Mouse (Mus musculus) CH12.LX (cell line): Measurements from ENCODE around the gene Psme4. TPM values are rescaled to one million over a fixed set of nuclear protein-coding genes. Genes with fewer than 3 reads are reported as not detected.

Experiments
- DNase-seq: peaks from one replicate; pipeline ENCODE4 v3.0.0-alpha.2; 2013; ENCODE audit errors: extremely low read depth
- H3K27ac ChIP-seq: 2 replicates; pipeline ENCODE4 v1.5.1; 2012; ENCODE audit warnings: low read depth, mild to moderate bottlenecking, control low read depth, moderate library complexity; ENCODE audit not compliant: insufficient read depth
- H3K27me3 ChIP-seq: replicated peaks from 2 replicates; pipeline ENCODE3; 2012; ENCODE audit warnings: inconsistent platforms
- H3K36me3 ChIP-seq, 2 experiments: replicated peaks in 1 of 2; 2 replicates each; pipeline versions ENCODE3 to v1.6.1; 2012; ENCODE audit warnings: inconsistent platforms in 1 of 2, low read length in 1 of 2, mild to moderate bottlenecking in 1 of 2, mixed read lengths in 1 of 2, moderate library complexity in 1 of 2; ENCODE audit not compliant: control insufficient read depth in 1 of 2, insufficient read depth in 1 of 2
- H3K4me1 ChIP-seq, 2 experiments: 2 replicates each; pipeline ENCODE4 v1.6.1; 2012; ENCODE audit warnings: inconsistent platforms in 1 of 2, moderate library complexity in 1 of 2; ENCODE audit not compliant: insufficient read depth in 2 of 2, control insufficient read depth in 1 of 2
- H3K4me2 ChIP-seq: 2 replicates; pipeline ENCODE4 v1.6.1; 2012; ENCODE audit warnings: low read depth, mild to moderate bottlenecking, control low read depth; ENCODE audit not compliant: poor library complexity, insufficient read depth, severe bottlenecking
- H3K4me3 ChIP-seq, 3 experiments: fragments of 150-350 bp in 1 of 3; sonication (generic) in 1 of 3; replicated peaks in 1 of 3; 2 replicates each; pipeline versions ENCODE3 to v1.5.1; 2011 to 2012; ENCODE audit warnings: low read depth in 2 of 3, low read length in 2 of 3, mild to moderate bottlenecking in 2 of 3, moderate library complexity in 2 of 3, control low read depth in 1 of 3, improper control_type of control experiment in 1 of 3, inconsistent platforms in 1 of 3, mixed read lengths in 1 of 3; ENCODE audit not compliant: poor library complexity in 1 of 3
- H3K79me2 ChIP-seq: replicated peaks from 2 replicates; pipeline ENCODE4 v1.6.1; 2012; ENCODE audit warnings: mild to moderate bottlenecking, moderate library complexity; ENCODE audit not compliant: control insufficient read depth, poor library complexity, insufficient read depth, severe bottlenecking; ENCODE audit errors: extremely low read depth
- H3K9ac ChIP-seq: 2 replicates; pipeline ENCODE4 v1.6.1; 2012; ENCODE audit warnings: low read depth, mild to moderate bottlenecking, control low read depth, moderate library complexity; ENCODE audit not compliant: insufficient read depth
- H3K9me3 ChIP-seq: replicated peaks from 2 replicates; pipeline ENCODE3; 2012; ENCODE audit warnings: low read length, inconsistent platforms, mixed read lengths
- CHD1 ChIP-seq: IDR thresholded peaks from 2 replicates; pipeline ENCODE4 v1.6.1; 2012; ENCODE audit warnings: low read depth, low read length, improper control_type of control experiment, inconsistent platforms
- CHD2 ChIP-seq: IDR thresholded peaks from 2 replicates; pipeline ENCODE4 v1.6.1; 2011; ENCODE audit warnings: low read length, improper control_type of control experiment
- E2F4 ChIP-seq: IDR thresholded peaks from 2 replicates; pipeline ENCODE4 v1.6.1; 2011; ENCODE audit warnings: low read depth, low read length, improper control_type of control experiment; ENCODE audit not compliant: insufficient replicate concordance
- ELF1 ChIP-seq: IDR thresholded peaks from 2 replicates; pipeline ENCODE4 v1.6.1; 2014; ENCODE audit warnings: low read depth, mild to moderate bottlenecking, inconsistent platforms, low read length, improper control_type of control experiment
- EP300 ChIP-seq: IDR thresholded peaks from 2 replicates; pipeline ENCODE4 v1.6.1; 2011; ENCODE audit warnings: low read length, improper control_type of control experiment
- ETS1 ChIP-seq: conservative IDR thresholded peaks from 2 replicates; pipeline ENCODE4 v1.6.1; 2012; ENCODE audit warnings: low read depth, mild to moderate bottlenecking, inconsistent platforms, low read length, improper control_type of control experiment, moderate library complexity
- GABPA ChIP-seq: IDR thresholded peaks from 2 replicates; pipeline ENCODE4 v1.6.1; 2012; ENCODE audit warnings: low read depth, low read length, improper control_type of control experiment, inconsistent platforms; ENCODE audit not compliant: insufficient replicate concordance
- JUND ChIP-seq: conservative IDR thresholded peaks from 2 replicates; pipeline ENCODE4 v1.6.1; 2011; ENCODE audit warnings: low read depth, low read length, improper control_type of control experiment
- MAFK ChIP-seq: IDR thresholded peaks from 2 replicates; pipeline ENCODE4 v1.6.1; 2011; ENCODE audit warnings: low read length, improper control_type of control experiment; ENCODE audit not compliant: insufficient replicate concordance
- MAX ChIP-seq: IDR thresholded peaks from 2 replicates; pipeline ENCODE4 v1.6.1; 2011; ENCODE audit warnings: low read length, improper control_type of control experiment
- MXI1 ChIP-seq: IDR thresholded peaks from 2 replicates; pipeline ENCODE4 v1.6.1; 2011; ENCODE audit warnings: mild to moderate bottlenecking, low read depth, low read length, improper control_type of control experiment
- MYC ChIP-seq: IDR thresholded peaks from 2 replicates; pipeline ENCODE4 v1.6.1; 2011; ENCODE audit warnings: low read depth, mild to moderate bottlenecking, improper control_type of control experiment, low read length
- NELFE ChIP-seq: IDR thresholded peaks from 2 replicates; pipeline ENCODE4 v1.6.1; 2011; ENCODE audit warnings: low read depth, low read length, improper control_type of control experiment
- RAD21 ChIP-seq: IDR thresholded peaks from 2 replicates; pipeline ENCODE4 v1.6.1; 2011; ENCODE audit warnings: low read depth, mild to moderate bottlenecking, low read length, improper control_type of control experiment, moderate library complexity
- RCOR1 ChIP-seq: conservative IDR thresholded peaks from 2 replicates; pipeline ENCODE4 v1.6.1; 2012; ENCODE audit warnings: low read depth, mild to moderate bottlenecking, inconsistent platforms, low read length, improper control_type of control experiment
- SIN3A ChIP-seq: IDR thresholded peaks from 2 replicates; pipeline ENCODE4 v1.6.1; 2012; ENCODE audit warnings: low read length, improper control_type of control experiment, inconsistent platforms
- ZC3H11A ChIP-seq: IDR thresholded peaks from 2 replicates; pipeline ENCODE4 v1.6.1; 2012; ENCODE audit warnings: low read depth, mild to moderate bottlenecking, inconsistent platforms, low read length, improper control_type of control experiment
- ZKSCAN1 ChIP-seq: IDR thresholded peaks from 2 replicates; pipeline ENCODE4 v1.6.1; 2012; ENCODE audit warnings: low read depth, inconsistent platforms, low read length, improper control_type of control experiment, borderline replicate concordance
- ZMIZ1 ChIP-seq: IDR thresholded peaks from 2 replicates; pipeline ENCODE4 v1.6.1; 2012; ENCODE audit warnings: low read depth, mild to moderate bottlenecking, inconsistent platforms, low read length, improper control_type of control experiment
- ZNF384 ChIP-seq: IDR thresholded peaks from 2 replicates; pipeline ENCODE4 v1.6.1; 2012; ENCODE audit warnings: low read depth, low read length, improper control_type of control experiment, inconsistent platforms
- dilution Hi-C: fragments of 300-500 bp; cut with MboI; formaldehyde crosslinking; loops from 2 replicates; pipeline ENCODE4 v1.14.3; 2020; ENCODE audit warnings: low sequenced_read_pairs; ENCODE audit not compliant: extremely low pct_unique_long_range_greater_than_20kb, extremely low pct_ligation_motif_present
- in situ Hi-C: fragments of 300-500 bp; cut with MboI; formaldehyde crosslinking; loops from 3 replicates; pipeline ENCODE4 v1.14.3; 2019; ENCODE audit warnings: low sequenced_read_pairs, low pct_ligation_motif_present, low pct_unique_long_range_greater_than_20kb, mixed read lengths
- polyA plus RNA-seq: library from polyadenylated mRNA; unstranded; fragments of >175 nt; gene quantifications from 2 replicates; pipeline ENCODE4 v1.2.1, GENCODE M21; 2012; ENCODE audit warnings: low read depth; ENCODE audit not compliant: insufficient read length
- total RNA-seq, 2 experiments: library from RNA; depleted of rRNA; stranded (reverse); fragments of 300-350 nt in 1 of 2; fragments of >200 nt in 1 of 2; gene quantifications; 2 replicates each; pipeline ENCODE4 v1.2.3; 2012 to 2014

The Psme4 gene
- total and polyA plus RNA-seq, 3 experiments, result 30.7 to 43.8 (median 43.1) TPM

GRCm38 (mm10) chr11:30733376-30733775 is 38.1 kb upstream of the Psme4 start:
- no peaks in the 10 kb centered on the region for H3K36me3 ChIP-seq
- H3K79me2 ChIP-seq, result no peaks in the 10 kb centered on the region
- H3K4me1 ChIP-seq, result no peaks in the 10 kb centered on the region
- H3K27ac ChIP-seq, result no peak overlapping the region
- in situ Hi-C loops (no loop called here), dilution Hi-C loops (no loop called here)
- no peaks in the 10 kb centered on the region for H3K27me3 ChIP-seq
- H3K4me2 ChIP-seq, result no peak overlapping the region
- H3K4me3 ChIP-seq, result no peak overlapping the region
- H3K9ac ChIP-seq, result no peak overlapping the region
- DNase-seq, result no peak
- H3K9me3 ChIP-seq, result no peaks in the 10 kb centered on the region
- TF ChIP-seq ZKSCAN1 (no peak), GABPA (no peak), ELF1 (no peak), MXI1 (no peak), CHD2 (no peak), CHD1 (no peak), E2F4 (no peak), EP300 (no peak), RAD21 (no peak), ZC3H11A (no peak), MAX (no peak)

- no peaks in the 10 kb centered on the region for H3K79me2 ChIP-seq
- no peak overlapping the region for H3K27ac ChIP-seq
- no peaks in the 10 kb centered on the region for H3K4me1 ChIP-seq
- no peaks in the 10 kb centered on the region for H3K9me3 ChIP-seq
- H3K27me3 ChIP-seq, result no peaks in the 10 kb centered on the region
- dilution Hi-C loops, result no loop called here
- H3K36me3 ChIP-seq, result no peaks in the 10 kb centered on the region
- TF ChIP-seq RCOR1 (no peak), MAFK (no peak), MAX (no peak), EP300 (no peak)
- TF ChIP-seq, all 38 proteins: peak for 0
- in situ Hi-C loops, result no loop called here
- no peak overlapping the region for H3K9ac ChIP-seq
- no peak for DNase-seq
- no peak overlapping the region for H3K4me2 ChIP-seq
- no peak overlapping the region for H3K4me3 ChIP-seq
These were observed 27.5 kb upstream of the Psme4 start for GRCm38 (mm10) chr11:30743991-30744390.

DNA sequence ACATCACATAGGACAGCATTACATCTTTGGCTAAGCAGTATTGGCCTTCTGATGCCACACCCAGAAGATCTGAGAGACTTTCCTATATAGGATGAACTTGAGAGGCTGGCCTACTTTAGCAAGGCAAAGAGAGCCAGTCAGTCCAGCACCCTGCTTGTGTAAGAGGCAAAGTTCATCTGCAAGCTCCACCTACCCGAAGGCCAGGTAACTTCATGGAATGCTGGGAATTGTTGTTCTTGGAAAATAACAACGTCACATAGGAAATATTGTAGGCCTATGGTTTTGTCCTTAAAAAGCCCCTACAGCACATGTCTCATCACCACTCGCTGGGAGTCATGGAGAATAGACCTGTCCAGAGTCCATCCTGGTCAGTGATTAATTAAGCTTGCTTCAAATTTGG is 22.6 kb upstream of the Psme4 start:
- Histone ChIP-seq H3K27ac (no peak overlapping the region), H3K9ac (no peak overlapping the region), H3K27me3 (no peaks in the 10 kb centered on the region), H3K36me3 (no peaks in the 10 kb centered on the region), H3K79me2 (no peaks in the 10 kb centered on the region), H3K4me2 (no peak overlapping the region), H3K4me1 (peaks cover 0 to 6% of the 10 kb centered on the region in 2 experiments; a peak in 2 of 4 replicates), H3K4me3 (no peak overlapping the region), H3K9me3 (no peaks in the 10 kb centered on the region)
- in situ Hi-C loops (no loop called here), dilution Hi-C loops (no loop called here)
- TF ChIP-seq ETS1 (no peak), ZNF384 (no peak), EP300 (no peak), GABPA (no peak), ZMIZ1 (no peak), RCOR1 (no peak), MYC (no peak), JUND (no peak), SIN3A (no peak), NELFE (no peak)
- DNase-seq, result no peak
